Mouse (Mus musculus) WW6 (cell line): ENCODE measurements around the gene Pik3c2a.

Source experiments
- DNase-seq: peaks from one replicate; pipeline ENCODE4 v3.0.0-alpha.2; 2013; ENCODE audit warnings: low read depth, low spot score

Pik3c2a gene

GRCm38 (mm10) chr7:116298389-116298788 lies 144.9 kb downstream of the Pik3c2a start:
- DNase-seq = no peak

- no peak for DNase-seq
Observed at GRCm38 (mm10) chr7:116294961-116295360, 148.3 kb downstream of the Pik3c2a start.

GRCm38 (mm10) chr7:116292377-116292776 lies 150.9 kb downstream of the Pik3c2a start:
- no peak for DNase-seq

GRCm38 (mm10) chr7:116290559-116290958 lies 152.7 kb downstream of the Pik3c2a start:
- no peak for DNase-seq

GRCm38 (mm10) chr7:116288996-116289395 lies 154.3 kb downstream of the Pik3c2a start:
- no peak for DNase-seq

- no peak for DNase-seq
Observed at GRCm38 (mm10) chr7:116287959-116288358, 155.3 kb downstream of the Pik3c2a start.
